Mouse (Mus musculus) hindbrain, embryonic 16.5 days (tissue): ENCODE results near the gene Rab40c. TPM values are rescaled to one million over a fixed set of nuclear protein-coding genes. Genes with fewer than 3 reads are reported as not detected.

Experiments used
- ATAC-seq: fragments of 200-750 bp; cut with Nextera tagmentation; 2 replicates; pipeline ENCODE4 v1.8.0; 2017; ENCODE audit warnings: moderate TSS enrichment, moderate library complexity
- H3K27ac ChIP-seq: fragments of 300-500 bp; sonication (generic); 2 replicates; pipeline ENCODE4 v1.5.1; 2014; ENCODE audit warnings: low read depth, mild to moderate bottlenecking, control low read depth, low read length, moderate library complexity
- H3K27me3 ChIP-seq: fragments of 300-500 bp; sonication (generic); replicated peaks from 2 replicates; pipeline ENCODE4 v1.6.1; 2014; ENCODE audit warnings: low read length; ENCODE audit not compliant: control insufficient read depth, insufficient read depth
- H3K36me3 ChIP-seq: fragments of 300-500 bp; sonication (generic); 2 replicates; pipeline ENCODE4 v1.6.1; 2014; ENCODE audit warnings: mild to moderate bottlenecking, low read length, moderate library complexity, mixed read lengths; ENCODE audit not compliant: control insufficient read depth, insufficient read depth
- H3K4me1 ChIP-seq: fragments of 300-500 bp; sonication (generic); 2 replicates; pipeline ENCODE4 v1.6.1; 2014; ENCODE audit warnings: low read depth, low read length; ENCODE audit not compliant: control insufficient read depth, insufficient read depth
- H3K4me2 ChIP-seq: fragments of 300-500 bp; sonication (generic); 2 replicates; pipeline ENCODE4 v1.6.1; 2014; ENCODE audit warnings: mild to moderate bottlenecking, low read length, control low read depth, moderate library complexity
- H3K4me3 ChIP-seq: fragments of 300-500 bp; sonication (generic); 2 replicates; pipeline ENCODE4 v1.5.1; 2014; ENCODE audit warnings: mild to moderate bottlenecking, low read length, control low read depth, moderate library complexity
- H3K9ac ChIP-seq: fragments of 300-500 bp; sonication (generic); 2 replicates; pipeline ENCODE4 v1.6.1; 2014; ENCODE audit warnings: low read depth, mild to moderate bottlenecking, control low read depth, low read length, moderate library complexity
- H3K9me3 ChIP-seq: fragments of 300-500 bp; sonication (generic); 2 replicates; pipeline ENCODE4 v1.6.1; 2014; ENCODE audit warnings: mild to moderate bottlenecking, low read length, moderate library complexity; ENCODE audit not compliant: control insufficient read depth
- WGBS: fragments of 180-500 bp; shearing (Covaris S2); extraction: QIAGEN DNeasy Blood & Tissue Kit; methylation state at CpG from one replicate; pipeline ENCODE4 v1.1.7; 2014; 5-methylcytosine and 5-hydroxymethylcytosine counted together
- polyA plus RNA-seq: library from polyadenylated mRNA; unstranded; fragments of >200 nt; fragmentation: Nextera tagmentation; extraction: Ambion mirVana; gene quantifications from 2 replicates; pipeline ENCODE4 v1.2.1, GENCODE M21; 2015

The Rab40c gene
- polyA plus RNA-seq, 1 experiment from 2014 or later = 49.5 TPM

DNA sequence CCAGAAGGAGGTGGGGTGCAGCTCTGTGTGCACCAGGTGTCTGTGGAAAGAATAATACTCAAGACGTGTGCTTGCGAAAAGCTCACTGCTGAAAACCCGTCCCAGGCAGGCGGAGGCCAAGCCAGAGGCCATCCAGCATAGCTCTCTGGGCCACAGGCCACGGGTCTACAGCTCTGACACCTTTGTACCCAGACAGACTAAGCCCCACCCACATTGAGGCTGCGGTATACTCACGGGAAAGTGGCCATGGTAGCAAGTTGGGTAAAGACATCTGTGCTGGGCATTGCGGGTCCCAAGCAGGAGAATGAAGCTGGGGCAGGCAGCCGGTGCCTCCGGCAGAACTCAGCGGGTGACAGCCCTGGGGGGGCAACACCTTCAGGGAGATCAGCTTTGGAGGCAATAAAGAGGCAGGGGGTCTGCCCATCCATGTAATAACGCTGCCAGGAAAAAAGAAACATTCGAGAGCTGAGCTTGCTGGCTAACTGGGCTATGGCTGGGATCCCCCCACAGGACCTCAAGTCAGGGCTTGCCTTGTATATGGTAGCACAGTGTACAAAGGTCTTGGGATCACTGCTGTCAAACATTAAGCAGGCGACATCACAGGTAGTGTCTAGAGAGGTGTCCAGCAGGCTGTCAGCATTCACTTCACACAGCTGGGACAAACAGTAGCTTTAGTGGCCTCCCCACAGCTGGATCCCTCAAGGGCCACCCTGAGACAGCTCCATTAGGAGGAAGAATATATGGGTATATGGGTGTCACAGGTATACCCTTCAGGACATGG lies 79.9 kb downstream of the Rab40c start:
- no peak overlapping the region for H3K4me3 ChIP-seq
- H3K36me3 ChIP-seq = peaks cover 40% of the 10 kb centered on the region
- WGBS = 84% methylated on average over 14 of the region's 14 CpGs
- H3K27ac ChIP-seq = no peak overlapping the region
- H3K4me1 ChIP-seq = peaks cover 46% of the 10 kb centered on the region
- H3K9ac ChIP-seq = no peak overlapping the region
- H3K9me3 ChIP-seq = no peaks in the 10 kb centered on the region
- H3K4me2 ChIP-seq = no peak overlapping the region
- H3K27me3 ChIP-seq = no peaks in the 10 kb centered on the region
- ATAC-seq = no peak

DNA sequence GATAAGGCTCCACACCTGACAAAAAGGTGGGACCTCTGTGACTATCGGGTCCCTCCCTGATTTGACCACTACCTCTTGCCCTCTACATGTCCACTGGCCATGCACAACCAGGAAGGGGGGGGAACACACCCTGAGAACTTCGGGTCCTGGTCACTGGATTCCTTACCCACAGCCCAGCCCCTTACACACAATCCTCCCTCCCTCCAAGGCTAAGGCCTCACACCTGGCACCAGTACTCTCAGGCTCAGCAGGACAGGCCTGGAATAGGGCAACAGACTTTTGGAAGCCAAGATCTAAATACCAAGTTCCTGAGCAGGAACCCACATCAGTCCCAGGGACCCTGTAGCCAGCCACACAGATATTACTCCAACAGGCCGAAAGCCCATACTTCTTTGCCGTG lies 80.6 kb downstream of the Rab40c start:
- H3K4me1 ChIP-seq = peaks cover 52% of the 10 kb centered on the region
- no peak overlapping the region for H3K9ac ChIP-seq
- no peak overlapping the region for H3K4me2 ChIP-seq
- no peak overlapping the region for H3K27ac ChIP-seq
- ATAC-seq = no peak
- H3K27me3 ChIP-seq = no peaks in the 10 kb centered on the region
- H3K4me3 ChIP-seq = no peak overlapping the region
- peaks cover 40% of the 10 kb centered on the region for H3K36me3 ChIP-seq
- 85% methylated on average over 4 of the region's 4 CpGs for WGBS
- no peaks in the 10 kb centered on the region for H3K9me3 ChIP-seq

DNA sequence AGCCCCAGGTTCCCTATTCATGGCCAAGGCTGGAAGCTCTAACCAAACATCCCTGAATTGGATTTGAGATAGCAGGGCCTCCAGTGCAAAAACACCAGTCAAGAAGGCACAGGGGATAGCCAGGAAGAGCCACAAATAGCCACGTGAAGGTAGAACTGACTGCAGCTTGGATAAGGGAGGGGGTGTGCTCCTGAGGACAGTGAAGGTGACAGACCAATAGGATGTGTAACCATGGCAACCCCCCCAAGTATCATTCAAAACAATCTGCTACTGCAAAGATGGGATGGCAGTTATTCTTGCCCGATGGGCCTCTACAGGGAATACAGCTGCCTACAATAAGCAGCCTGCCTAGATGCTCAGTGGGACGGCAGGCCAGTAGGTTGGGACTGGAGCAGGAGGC lies 82.0 kb downstream of the Rab40c start:
- Histone ChIP-seq H3K4me3 (no peak overlapping the region), H3K9me3 (no peaks in the 10 kb centered on the region), H3K27me3 (no peaks in the 10 kb centered on the region), H3K36me3 (peaks cover 40% of the 10 kb centered on the region), H3K27ac (peak overlapping the region; percentile 93), H3K4me1 (peaks cover 46% of the 10 kb centered on the region), H3K4me2 (peak overlapping the region; percentile 85), H3K9ac (peak overlapping the region; percentile 92)
- WGBS = 7% methylated on average over 3 of the region's 3 CpGs
- ATAC-seq = no peak

DNA sequence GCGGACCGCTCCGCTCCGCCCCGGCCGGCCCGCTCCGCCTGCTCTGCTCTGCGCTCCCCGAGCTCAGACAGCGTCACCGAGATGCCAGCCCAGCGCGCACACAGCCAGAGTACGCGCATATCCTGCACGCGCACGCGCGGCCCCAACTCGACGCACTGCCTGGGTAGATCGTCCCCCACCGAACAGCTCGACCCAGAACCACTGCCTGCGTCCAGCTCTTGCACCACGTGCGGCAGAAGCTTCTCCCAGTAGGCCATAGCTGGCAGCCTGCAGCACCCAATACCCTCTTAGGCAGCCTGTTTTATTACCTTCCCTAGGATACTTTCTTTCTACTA lies 82.5 kb downstream of the Rab40c start, which contains the start of gene Rhbdl1:
Gene Rhbdl1 (minus strand): TSS at position 220 of the 335 bp plus-strand sequence.
- WGBS = under 1% methylated on average over 29 of the region's 29 CpGs
- H3K36me3 ChIP-seq = peaks cover 35% of the 10 kb centered on the region
- H3K4me1 ChIP-seq = peaks cover 47% of the 10 kb centered on the region
- no peaks in the 10 kb centered on the region for H3K9me3 ChIP-seq
- H3K27me3 ChIP-seq = no peaks in the 10 kb centered on the region
- H3K4me3 ChIP-seq = peak within 1 kb of the TSS; percentile 55
- H3K27ac ChIP-seq = peak within 1 kb of the TSS; percentile 93
- H3K9ac ChIP-seq = peak within 1 kb of the TSS; percentile 92
- H3K4me2 ChIP-seq = peak within 1 kb of the TSS; percentile 85
- ATAC-seq = peak; percentile 52

DNA sequence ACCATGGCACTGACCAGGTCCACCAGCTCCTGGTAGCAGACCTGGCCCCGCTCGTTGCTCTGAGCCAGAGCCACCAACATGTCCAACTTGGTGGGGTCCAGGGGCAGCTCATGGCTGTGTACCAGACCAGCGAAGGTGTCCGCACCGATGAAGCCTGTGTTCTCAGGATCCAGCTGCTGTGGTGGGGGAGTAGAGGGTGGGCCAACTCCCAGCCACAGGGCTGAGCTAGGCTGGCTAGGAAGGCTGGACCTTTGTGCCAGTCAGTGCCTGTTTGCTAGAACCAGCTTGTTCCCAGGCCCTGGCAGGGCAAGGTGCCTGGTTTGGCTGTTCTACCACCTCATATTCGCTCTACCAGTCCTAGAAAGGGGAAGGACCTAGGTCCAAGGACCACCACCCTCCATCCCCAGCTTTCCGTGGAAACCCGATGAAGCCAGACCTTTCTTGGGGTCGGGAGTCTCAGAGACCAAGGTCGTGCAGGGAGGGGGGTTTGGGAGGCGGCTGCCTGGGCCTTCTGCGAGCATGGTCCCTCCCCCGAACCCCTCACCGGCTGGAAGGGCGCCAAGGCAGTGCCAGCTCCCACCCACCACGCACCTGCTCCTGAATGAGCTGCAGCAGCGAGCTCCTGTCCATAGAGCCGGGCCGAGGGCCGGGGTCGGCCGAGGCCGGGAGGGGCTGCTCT lies 83.0 kb downstream of the Rab40c start:
- Histone ChIP-seq H3K36me3 (peaks cover 30% of the 10 kb centered on the region), H3K9me3 (no peaks in the 10 kb centered on the region), H3K9ac (peak overlapping the region; percentile 92), H3K27ac (peak overlapping the region; percentile 93), H3K4me2 (peak overlapping the region; percentile 85), H3K27me3 (no peaks in the 10 kb centered on the region), H3K4me3 (peak overlapping the region; percentile 55), H3K4me1 (peaks cover 53% of the 10 kb centered on the region)
- WGBS = 19% methylated on average over 23 of the region's 23 CpGs
- no peak; the same call in 1 of the 2 replicates for ATAC-seq

DNA sequence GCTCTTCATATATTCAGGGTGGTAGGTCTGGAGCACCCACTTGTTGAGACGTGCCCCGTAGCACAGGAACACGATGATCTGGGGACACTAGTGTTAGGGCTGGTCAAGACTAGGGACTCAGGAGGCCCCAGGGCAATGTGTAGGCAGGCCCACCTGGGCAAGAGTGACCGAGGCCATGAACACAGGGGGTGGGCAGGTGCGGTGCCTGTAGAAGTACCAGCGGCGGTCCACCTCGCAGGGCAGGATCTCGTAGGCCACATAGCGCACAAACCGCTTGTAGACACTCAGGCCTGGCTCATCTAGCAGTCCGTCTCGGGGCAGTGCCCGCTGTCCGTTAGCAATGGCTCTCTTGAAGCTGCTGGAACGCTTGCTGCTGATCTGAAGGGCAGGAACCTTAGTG lies 83.7 kb downstream of the Rab40c start:
- Histone ChIP-seq H3K36me3 (peaks cover 29% of the 10 kb centered on the region), H3K9me3 (no peaks in the 10 kb centered on the region), H3K4me3 (peak overlapping the region; percentile 55; the same call in 1 of the 2 replicates), H3K27me3 (no peaks in the 10 kb centered on the region), H3K4me2 (peak overlapping the region; percentile 85), H3K27ac (peak overlapping the region; percentile 93), H3K4me1 (peaks cover 60% of the 10 kb centered on the region), H3K9ac (no peak overlapping the region; the same call in 1 of the 2 replicates)
- ATAC-seq = no peak
- WGBS = 92% methylated on average over 16 of the region's 16 CpGs

DNA sequence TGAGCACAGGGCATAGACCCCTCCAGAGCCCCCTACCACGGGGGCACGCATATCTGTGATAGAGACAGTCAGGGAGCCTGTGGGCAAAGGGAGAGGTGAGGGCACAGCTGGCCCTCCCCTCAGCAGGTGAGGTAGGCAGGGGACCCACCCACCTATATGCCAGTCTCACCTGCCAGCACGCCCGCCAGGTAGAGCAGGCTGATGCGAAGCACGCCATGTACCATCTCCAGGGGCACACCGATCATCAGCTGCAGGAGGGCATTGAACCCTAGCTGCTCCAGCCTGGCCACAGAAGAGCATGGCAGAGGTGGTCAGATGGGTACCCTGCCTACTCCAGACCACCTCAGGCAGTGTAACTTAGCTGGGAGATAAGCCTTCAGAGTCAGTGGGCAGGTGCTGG lies 84.2 kb downstream of the Rab40c start:
- ATAC-seq = no peak
- Histone ChIP-seq H3K27me3 (no peaks in the 10 kb centered on the region), H3K36me3 (peaks cover 29% of the 10 kb centered on the region), H3K4me2 (peak overlapping the region; percentile 5), H3K9me3 (no peaks in the 10 kb centered on the region), H3K4me3 (no peak overlapping the region), H3K9ac (peak overlapping the region; percentile 38), H3K27ac (no peak overlapping the region), H3K4me1 (peaks cover 65% of the 10 kb centered on the region)
- 97% methylated on average over 7 of the region's 7 CpGs for WGBS

DNA sequence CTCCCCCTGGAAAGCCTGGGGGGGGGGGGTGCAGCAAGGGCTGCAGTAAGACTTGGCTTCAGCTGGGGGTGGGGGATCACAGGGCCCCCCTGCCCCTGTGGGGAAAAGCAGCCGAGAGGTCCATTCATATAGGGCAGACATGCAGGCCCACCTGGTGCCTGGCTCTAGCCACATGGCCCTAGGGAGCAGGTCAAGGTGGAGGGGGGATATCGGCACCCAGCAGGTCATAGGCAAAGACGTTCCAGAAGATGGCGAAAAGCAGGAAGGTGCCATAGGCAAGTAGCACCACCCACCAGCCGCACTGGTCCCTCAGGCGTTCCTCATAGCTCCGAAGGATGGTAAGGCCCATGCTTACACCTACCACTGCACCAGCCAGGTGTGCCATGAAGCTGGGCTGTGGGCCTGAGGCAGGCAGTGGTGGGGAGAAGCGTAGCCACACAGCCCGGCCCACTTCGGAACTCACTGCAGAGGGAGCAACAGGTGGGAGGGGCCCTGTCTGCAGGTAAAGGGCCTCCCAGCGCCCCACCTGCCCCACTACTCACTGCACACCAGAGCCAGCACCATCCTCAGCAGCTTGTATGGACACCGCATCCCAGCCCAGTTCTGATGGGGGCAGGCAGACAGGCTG lies 84.8 kb downstream of the Rab40c start:
- H3K9ac ChIP-seq = peak overlapping the region; percentile 77
- WGBS = 84% methylated on average over 12 of the region's 12 CpGs
- H3K4me2 ChIP-seq = peak overlapping the region; percentile 78
- H3K27ac ChIP-seq = no peak overlapping the region; the same call in 1 of the 2 replicates
- H3K36me3 ChIP-seq = peaks cover 27% of the 10 kb centered on the region
- peaks cover 70% of the 10 kb centered on the region for H3K4me1 ChIP-seq
- H3K4me3 ChIP-seq = peak overlapping the region; percentile 74; the same call in 1 of the 2 replicates
- H3K27me3 ChIP-seq = no peaks in the 10 kb centered on the region
- no peaks in the 10 kb centered on the region for H3K9me3 ChIP-seq
- ATAC-seq = no peak
